Mouse (Mus musculus) liver, adult 2 months (tissue): Measurements from ENCODE around the gene G0s2.

Source experiments
- CTCF ChIP-seq: fragments of 200-500 bp; IDR thresholded peaks from 2 replicates; pipeline ENCODE4 v1.5.1; 2011; ENCODE audit warnings: low read depth, low read length, control low read depth
- POLR2A ChIP-seq: fragments of 200-500 bp; IDR thresholded peaks from 2 replicates; pipeline ENCODE4 v1.6.1; 2011; ENCODE audit warnings: low read length, control low read depth; ENCODE audit not compliant: insufficient read depth; ENCODE audit errors: extremely low read depth

DNA sequence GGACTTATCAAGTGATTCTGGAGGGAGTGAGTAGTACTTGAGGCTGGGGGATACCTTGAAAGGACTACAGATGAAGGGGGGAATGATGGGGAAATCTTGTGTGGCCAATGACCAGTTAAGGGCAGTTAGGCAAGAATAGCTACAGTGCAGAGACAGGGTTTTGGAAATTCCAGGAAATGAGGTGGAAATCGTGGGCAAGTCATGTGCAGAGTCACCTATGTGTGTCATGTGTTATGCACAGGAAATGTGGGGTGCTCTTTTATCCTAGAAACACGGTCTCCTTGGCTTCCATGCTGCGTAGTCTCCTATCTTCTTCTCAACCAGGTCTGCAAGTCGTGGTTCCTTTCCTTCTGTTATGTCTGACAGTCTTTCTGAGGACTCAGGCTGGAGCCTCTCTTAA is 6.5 kb upstream of the G0s2 start:
- TF ChIP-seq POLR2A (no peak), CTCF (no peak)
